Mouse (Mus musculus) spleen, postnatal 10 days (tissue): ENCODE measurements around the gene Myh3.
"Not testable (repeated sequence)": the region's sequence is repeated elsewhere in the genome, so short reads cannot be mapped to it uniquely, and the experiment has no call there.

Source experiments
- DNase-seq, 2 experiments: peaks; one replicate each; pipeline ENCODE4 v3.0.0; 2021 to 2022; ENCODE audit warnings: low spot score in 2 of 2

Myh3 gene

GRCm38 (mm10) chr11:67077435-67077834 is 665 bp upstream of the Myh3 start:
- DNase-seq: no peak

- no peak for DNase-seq
Observed at GRCm38 (mm10) chr11:67078888-67079287, 788 bp downstream of the Myh3 start.

GRCm38 (mm10) chr11:67079740-67080139 is 1.6 kb downstream of the Myh3 start:
- no peak for DNase-seq

GRCm38 (mm10) chr11:67080168-67080567 is 2.1 kb downstream of the Myh3 start:
- peak; percentile 20 to 62 for DNase-seq

- no peak for DNase-seq
Observed at GRCm38 (mm10) chr11:67081125-67081649, 3.1 kb downstream of the Myh3 start.

- no peak for DNase-seq
Observed at GRCm38 (mm10) chr11:67082188-67082587, 4.1 kb downstream of the Myh3 start.

- no peak for DNase-seq
Observed at GRCm38 (mm10) chr11:67082793-67083192, 4.7 kb downstream of the Myh3 start.

GRCm38 (mm10) chr11:67083239-67083638 is 5.1 kb downstream of the Myh3 start:
- no peak for DNase-seq

GRCm38 (mm10) chr11:67083712-67084340 is 5.7 kb downstream of the Myh3 start:
- DNase-seq: no peak

- DNase-seq: peak; percentile 43 to 77
Observed at GRCm38 (mm10) chr11:67085489-67085888, 7.4 kb downstream of the Myh3 start.

GRCm38 (mm10) chr11:67086467-67087164 is 8.5 kb downstream of the Myh3 start:
- no peak for DNase-seq

GRCm38 (mm10) chr11:67087225-67087624 is 9.1 kb downstream of the Myh3 start:
- no peak for DNase-seq

- not testable (repeated sequence) for DNase-seq
Observed at GRCm38 (mm10) chr11:67092354-67092753, 14.3 kb downstream of the Myh3 start.

GRCm38 (mm10) chr11:67093201-67093600 is 15.1 kb downstream of the Myh3 start:
- no peak for DNase-seq

- DNase-seq: no peak
Observed at GRCm38 (mm10) chr11:67093652-67094051, 15.6 kb downstream of the Myh3 start.

GRCm38 (mm10) chr11:67094470-67094869 is 16.4 kb downstream of the Myh3 start:
- no peak for DNase-seq

- DNase-seq: no peak
Observed at GRCm38 (mm10) chr11:67097709-67098108, 19.6 kb downstream of the Myh3 start.

GRCm38 (mm10) chr11:67098427-67098826 is 20.3 kb downstream of the Myh3 start:
- no peak for DNase-seq

GRCm38 (mm10) chr11:67099241-67099640 is 21.1 kb downstream of the Myh3 start:
- DNase-seq: no peak

GRCm38 (mm10) chr11:67100169-67100568 is 22.1 kb downstream of the Myh3 start:
- no peak for DNase-seq

GRCm38 (mm10) chr11:67101713-67102112 is 23.6 kb downstream of the Myh3 start:
- peak in 1 of 2 experiments; percentile 53 for DNase-seq

- no peak for DNase-seq
Observed at GRCm38 (mm10) chr11:67103256-67103655, 25.2 kb downstream of the Myh3 start.

- DNase-seq: no peak
Observed at GRCm38 (mm10) chr11:67104242-67104641, 26.1 kb downstream of the Myh3 start.
